Mouse (Mus musculus) regulatory T cell (primary cell): Measurements from ENCODE around the gene Hist1h3a.

Source experiments
- in situ Hi-C: fragments of 300-600 bp; cut with MboI, MseI; formaldehyde crosslinking; loops from one replicate; pipeline ENCODE4 v1.15.1; 2025; ENCODE audit warnings: high pct_unique_total_duplicates

The Hist1h3a gene

DNA sequence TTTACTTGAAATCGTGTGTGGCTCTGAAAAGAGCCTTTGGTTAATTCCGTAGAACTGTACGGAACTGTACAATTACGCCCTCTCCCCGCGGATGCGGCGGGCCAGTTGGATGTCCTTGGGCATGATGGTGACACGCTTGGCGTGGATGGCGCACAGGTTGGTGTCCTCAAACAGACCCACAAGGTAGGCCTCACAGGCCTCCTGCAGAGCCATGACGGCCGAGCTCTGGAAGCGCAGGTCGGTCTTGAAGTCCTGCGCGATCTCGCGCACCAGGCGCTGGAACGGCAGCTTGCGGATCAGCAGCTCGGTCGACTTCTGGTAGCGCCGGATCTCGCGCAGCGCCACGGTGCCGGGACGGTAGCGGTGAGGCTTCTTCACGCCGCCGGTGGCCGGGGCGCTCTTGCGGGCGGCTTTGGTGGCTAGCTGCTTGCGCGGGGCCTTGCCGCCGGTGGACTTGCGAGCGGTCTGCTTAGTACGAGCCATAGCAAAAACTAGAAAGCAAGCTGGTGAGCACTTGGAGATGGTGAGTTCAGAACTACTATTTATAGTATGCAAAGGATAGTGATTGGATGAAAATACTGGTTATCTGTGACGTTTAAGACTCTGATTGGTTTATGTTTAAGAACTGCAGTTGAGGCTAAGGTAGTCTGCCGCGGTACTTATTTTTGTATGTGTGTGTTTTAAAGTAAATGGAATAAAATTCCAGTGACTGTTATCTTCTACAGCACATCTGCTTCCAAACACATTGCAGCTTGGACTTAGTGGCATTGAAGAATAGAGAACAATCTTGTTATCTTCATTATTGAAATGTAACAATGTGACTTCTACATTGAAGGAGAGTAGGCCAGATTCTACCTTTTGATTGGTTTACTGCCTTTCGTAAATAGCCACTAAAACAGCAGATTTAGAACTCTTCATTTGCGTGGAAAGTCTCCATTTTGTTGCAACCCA, at the start of gene Hist1h3a:
Hist1h3a (minus strand) TSS at position 516 of the 951 bp plus-strand sequence.
- in situ Hi-C loops, result loop anchor here (25.0 kb wide), 2 partner anchors 850 to 1025 kb away; no protein-coding TSS in a partner anchor

DNA sequence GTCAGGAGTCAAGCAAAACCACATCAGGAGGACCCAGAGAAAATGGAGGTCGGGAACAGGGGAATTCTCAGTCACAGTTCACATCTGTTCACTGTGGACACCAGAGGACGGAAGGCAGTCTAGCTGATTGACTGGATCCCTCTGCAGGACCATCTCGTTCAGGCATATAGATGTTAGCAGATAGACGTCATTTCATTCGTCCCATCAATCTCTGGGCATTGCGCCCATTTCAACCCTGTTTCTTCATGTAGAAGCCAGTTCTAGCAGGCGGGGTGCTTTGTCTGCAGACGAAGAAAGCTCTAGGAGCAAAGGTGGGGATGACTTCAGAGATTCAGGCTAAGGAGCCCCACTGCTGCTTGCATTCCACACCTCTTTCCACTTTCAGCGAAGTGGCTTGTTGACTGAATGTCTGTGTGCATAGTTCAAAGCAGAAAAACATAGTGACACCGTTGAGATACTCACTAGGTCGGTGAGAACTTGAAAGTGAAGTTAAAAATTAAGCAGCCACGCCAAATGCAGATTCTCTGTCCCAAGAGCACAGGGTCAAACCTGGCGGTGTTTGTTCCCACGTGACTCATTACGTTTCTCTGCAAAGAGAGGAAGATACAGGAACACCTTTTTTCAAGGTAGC, 44.4 kb upstream of the Hist1h3a start, which contains the start of gene Slc17a2:
Slc17a2 (plus strand) TSS at position 572 of the 631 bp plus-strand sequence.
- in situ Hi-C loops, result no loop called here

DNA sequence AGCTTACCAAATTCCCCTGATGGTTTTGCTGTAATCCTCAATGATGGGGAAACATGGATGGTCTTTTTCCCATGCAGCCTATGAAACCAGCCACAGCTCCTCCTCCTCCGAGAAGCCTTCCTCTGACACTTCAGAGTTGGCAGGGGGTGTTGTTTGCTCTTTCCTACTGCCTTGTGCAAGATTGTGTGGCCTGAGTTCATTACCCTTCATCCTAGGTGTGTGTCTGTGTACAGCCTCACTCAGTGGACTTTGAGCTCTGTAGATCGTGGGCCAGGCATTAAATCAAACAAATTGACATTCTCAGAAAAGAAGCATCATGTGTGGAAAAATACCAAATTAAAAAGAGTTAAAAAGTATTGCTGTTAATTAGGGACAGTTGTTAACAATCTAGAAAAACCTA, 42.3 kb upstream of the Hist1h3a start:
- in situ Hi-C loops, result no loop called here

DNA sequence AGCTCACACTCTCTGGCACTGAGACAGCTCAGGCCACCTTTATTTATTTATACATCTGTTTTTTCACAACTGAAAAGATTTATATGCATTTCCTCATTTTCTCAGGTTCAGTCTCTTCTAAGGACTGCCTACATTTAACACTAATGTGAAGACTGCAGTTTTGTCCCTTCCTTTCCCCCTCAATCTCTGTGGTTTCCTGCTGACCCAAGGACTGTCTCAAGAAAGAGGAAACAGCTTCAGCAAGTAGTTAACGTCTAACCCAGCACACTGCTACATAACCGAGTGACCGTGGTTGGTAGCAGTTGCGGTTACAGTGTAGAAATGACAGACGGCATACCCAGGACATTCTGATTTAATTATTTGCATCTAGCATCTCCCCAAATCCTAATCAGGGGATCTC, 37.2 kb upstream of the Hist1h3a start:
- in situ Hi-C loops, result no loop called here

DNA sequence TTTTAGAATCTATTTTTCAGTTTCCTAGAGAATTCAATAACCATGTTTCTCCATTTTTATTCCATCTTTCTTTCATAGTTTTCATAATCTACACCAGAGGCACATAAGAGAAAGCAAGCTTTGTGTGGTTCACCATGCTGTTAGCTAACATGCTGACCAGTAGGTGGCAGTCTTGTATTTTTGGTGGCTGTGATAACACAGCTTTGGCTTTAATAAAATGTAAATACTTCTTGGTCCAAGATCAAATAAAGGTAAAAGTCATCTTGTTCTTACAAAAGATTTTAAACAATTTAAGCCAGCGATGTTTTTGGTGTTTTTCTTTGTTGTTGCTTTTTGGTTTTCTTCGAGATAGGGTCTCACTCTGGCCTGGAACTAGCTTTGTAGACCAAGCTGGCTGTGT, 30.3 kb upstream of the Hist1h3a start:
- in situ Hi-C loops, result no loop called here

DNA sequence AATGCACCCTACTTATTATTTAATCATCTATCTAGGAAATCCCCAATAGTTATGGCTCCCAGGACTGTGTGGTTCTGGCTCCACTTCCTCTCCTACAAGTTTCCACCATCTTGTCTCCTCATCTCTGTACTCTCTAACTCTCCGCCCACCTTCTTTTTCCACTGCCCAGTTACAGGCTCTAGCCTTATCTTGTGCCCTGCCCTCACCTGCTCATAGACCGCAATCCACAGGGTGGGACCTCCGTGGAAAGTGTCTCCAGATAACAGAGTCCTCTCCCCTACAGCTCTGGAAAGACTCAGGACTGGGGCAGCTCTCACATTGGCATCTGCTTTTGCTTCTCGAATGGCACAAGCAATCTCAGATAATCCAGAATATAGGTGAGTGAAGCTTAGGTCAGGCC, 16.8 kb upstream of the Hist1h3a start:
- in situ Hi-C loops, result no loop called here

DNA sequence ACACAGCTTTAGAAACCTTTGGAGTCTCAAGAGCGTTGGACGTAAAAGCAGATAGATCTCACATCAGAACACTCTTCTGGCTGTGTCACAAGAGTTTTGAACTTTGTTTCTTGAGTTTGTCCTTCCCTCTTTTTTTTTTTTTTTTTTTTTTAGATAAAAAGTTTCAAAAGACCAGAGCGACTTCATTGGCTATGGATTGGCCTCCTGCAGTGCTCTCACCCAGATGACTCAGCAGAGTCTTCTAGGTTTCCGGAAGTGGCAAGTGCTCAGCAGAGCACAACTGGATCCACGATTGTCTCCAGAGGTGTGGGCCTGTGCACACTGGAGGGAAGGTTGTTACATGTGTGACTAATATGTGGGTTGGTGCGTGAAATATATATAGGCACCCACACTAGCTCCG, 16.2 kb upstream of the Hist1h3a start:
- in situ Hi-C loops, result no loop called here

DNA sequence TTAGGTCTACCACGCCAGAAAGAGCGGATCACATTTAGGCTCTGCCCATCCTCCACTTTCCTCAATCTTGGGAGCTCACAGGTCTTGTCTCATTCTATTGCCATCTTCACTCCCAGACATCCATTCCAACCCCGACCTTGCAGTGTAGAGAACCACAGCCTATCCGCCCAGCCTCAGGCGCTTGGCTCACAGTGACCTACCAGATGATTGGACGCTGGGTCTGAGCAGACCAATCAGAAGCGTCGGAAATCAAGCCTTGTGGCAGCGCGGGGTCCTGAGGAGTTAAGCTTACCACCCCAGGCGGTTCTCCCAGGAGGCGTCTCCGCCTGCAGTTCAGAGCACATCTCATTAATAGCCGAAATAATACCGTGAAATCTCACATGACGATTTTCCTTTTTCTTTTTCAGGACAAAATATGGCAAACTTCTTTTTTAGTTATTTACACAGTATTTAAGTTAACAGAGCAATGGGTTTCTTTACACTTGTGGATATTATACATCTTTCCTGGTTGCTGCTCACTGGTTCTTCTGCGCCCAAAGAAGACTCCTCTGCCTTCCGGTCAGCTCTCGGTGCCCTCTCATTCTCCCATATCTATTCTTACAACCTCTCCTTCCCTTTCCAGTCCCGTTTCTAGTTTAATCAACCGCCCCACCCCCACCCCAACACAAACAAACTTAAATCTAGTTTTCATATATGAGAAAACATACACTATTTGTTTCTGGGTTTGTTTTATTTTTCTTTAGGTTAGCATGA, 10.6 kb upstream of the Hist1h3a start:
- in situ Hi-C loops, result loop anchor here (25.0 kb wide), 2 partner anchors 840 to 1015 kb away; no protein-coding TSS in a partner anchor

DNA sequence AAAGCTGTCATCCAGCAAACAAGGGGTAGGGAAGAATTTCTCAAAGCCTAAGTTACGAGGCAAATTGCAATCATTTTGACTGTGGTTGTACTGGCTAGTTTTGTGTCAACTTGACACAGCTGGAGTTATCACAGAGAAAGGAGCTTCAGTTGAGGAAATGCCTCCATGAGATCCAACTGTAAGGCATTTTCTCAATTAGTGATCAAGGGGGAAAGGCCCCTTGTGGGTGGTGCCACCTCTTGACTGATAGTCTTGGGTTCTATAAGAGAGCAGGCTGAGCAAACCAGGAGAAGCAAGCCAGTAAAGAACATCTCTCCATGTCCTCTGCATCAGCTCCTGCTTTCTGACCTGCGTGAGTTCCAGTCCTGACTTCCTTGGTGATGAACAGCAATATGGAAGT, 7.4 kb upstream of the Hist1h3a start, which contains the start of gene Trim38:
Trim38 (plus strand) TSS at position 301 of the 400 bp plus-strand sequence.
- in situ Hi-C loops, result loop anchor here (25.0 kb wide), 2 partner anchors 843 to 1018 kb away; no protein-coding TSS in a partner anchor

DNA sequence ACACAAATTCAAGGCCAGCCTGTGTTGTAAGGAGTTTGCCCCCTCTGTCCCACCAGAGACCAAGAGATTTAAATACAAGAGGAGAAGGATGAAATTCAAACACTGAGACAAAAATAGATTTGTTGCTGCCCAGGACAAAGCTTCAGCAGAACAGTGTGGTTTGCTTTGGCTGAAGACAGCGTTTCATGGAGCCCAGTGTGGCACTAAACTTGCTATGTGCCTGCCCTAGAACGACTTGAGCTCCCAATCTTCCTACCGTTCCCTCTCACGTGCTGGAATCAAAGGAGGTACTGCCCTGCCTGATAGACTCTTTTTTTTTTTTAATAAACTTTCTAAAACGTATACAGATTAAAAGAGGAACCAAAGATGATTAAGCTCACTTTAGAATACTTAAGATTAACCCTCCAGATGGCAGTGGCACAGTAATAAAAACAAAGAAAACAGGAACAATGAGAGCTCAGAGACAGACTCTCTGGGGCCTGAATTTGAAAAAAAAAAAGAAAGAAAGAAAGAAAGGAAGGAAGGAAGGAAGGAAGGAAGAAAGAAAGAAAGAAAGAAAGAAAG, 6.7 kb upstream of the Hist1h3a start:
- in situ Hi-C loops, result loop anchor here (25.0 kb wide), 2 partner anchors 843 to 1018 kb away; no protein-coding TSS in a partner anchor

DNA sequence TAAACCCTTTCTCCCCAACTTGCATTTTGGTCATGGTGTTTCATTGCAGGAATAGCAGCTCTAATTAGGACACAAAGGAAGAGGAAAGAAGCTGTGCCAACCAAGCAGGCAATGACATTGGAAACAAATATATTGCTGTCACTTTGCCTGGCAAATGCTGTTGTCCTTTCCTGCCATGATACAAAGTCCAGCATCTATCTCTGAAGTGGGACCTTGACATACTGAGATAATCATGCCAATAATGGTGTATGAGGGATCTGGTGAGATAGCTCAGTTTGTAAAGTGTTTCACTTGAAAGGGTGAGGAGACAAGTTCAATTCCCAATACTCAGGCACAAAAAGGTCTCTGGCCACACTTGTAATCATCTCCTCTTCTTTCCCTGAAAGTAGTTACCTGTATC, 4.6 kb upstream of the Hist1h3a start:
- in situ Hi-C loops, result loop anchor here (25.0 kb wide), 2 partner anchors 846 to 1021 kb away; no protein-coding TSS in a partner anchor

DNA sequence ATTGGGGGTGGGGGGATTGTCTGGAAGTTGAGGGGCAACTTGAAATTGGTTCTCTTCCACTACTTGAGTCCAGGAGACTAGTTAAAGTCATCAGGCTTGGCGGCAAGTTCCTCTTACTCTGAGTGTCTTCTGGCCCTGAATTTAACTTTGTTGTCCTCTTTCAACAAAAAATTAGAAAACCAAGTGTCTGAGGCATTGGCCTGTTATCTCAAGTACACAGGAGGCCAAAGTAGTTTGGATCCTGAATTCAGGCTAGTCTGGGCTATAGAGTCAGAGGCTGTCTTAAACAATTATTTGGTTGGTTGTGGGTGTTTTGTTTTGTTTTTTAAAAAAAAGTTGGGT, 3.0 kb upstream of the Hist1h3a start:
- in situ Hi-C loops, result loop anchor here (25.0 kb wide), 2 partner anchors 847 to 1022 kb away; no protein-coding TSS in a partner anchor

DNA sequence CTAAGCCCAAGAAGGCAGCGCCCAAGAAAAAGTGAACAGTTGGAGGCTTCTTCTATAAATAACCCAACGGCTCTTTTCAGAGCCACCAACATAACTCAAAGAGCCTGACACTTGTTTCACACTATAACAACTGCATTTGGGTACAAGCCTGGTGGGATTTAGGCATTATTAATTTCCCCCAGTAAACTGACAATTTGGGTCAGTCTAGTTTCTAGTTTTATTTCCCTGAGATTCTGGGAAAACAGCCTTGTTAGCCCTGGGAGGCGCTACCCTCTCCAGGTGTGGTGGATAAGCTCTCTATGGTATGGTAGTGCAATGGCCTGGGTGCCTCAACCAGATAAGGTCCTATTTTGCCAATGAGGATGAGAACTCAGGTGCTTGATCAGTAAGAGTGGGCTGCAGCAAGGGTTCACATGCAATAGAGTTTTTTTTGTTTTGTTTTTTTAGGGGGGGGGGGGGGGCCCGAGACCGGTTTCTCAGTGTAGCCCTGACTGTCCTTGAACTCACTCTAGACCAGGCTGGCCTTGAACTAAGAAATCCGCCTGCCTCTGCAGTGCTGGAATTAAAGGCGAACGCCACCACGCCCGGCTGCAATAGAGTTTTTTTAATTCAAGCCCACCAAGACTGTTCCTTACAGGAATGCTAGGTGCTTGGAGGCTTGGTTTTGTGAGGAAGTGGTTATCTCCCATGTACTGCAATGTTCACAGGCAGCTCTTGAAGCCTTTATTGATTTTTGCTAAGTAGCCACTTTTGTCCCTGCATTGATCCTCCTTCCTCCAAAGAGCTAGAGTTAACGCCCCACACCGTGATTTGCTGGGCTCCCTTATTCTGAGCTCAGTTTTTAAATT, 2.4 kb upstream of the Hist1h3a start:
- in situ Hi-C loops, result loop anchor here (25.0 kb wide), 2 partner anchors 848 to 1023 kb away; no protein-coding TSS in a partner anchor

DNA sequence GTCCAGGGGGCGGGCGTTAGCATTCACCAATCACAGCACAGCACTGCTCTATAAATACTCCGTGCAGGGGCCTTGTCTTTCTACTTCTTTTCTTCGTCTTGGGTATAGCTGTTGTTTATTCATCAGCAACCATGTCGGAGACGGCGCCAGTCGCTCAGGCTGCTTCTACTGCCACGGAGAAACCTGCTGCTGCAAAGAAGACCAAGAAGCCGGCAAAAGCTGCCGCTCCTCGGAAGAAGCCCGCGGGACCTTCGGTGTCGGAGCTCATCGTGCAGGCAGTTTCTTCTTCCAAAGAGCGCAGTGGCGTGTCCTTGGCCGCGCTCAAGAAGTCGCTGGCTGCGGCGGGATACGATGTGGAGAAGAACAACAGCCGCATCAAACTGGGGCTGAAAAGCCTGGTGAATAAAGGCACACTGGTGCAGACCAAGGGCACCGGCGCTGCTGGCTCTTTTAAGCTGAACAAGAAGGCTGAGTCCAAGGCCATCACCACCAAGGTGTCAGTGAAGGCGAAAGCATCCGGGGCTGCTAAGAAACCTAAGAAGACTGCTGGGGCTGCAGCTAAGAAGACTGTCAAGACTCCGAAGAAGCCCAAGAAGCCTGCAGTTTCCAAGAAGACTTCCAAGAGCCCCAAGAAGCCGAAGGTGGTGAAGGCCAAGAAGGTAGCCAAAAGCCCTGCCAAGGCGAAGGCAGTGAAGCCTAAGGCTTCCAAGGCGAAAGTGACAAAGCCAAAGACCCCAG, 1.6 kb upstream of the Hist1h3a start, which contains the start of gene Hist1h1a:
Hist1h1a (plus strand) TSS at position 81 of the 738 bp plus-strand sequence.
- in situ Hi-C loops, result loop anchor here (25.0 kb wide), 2 partner anchors 849 to 1024 kb away; no protein-coding TSS in a partner anchor

DNA sequence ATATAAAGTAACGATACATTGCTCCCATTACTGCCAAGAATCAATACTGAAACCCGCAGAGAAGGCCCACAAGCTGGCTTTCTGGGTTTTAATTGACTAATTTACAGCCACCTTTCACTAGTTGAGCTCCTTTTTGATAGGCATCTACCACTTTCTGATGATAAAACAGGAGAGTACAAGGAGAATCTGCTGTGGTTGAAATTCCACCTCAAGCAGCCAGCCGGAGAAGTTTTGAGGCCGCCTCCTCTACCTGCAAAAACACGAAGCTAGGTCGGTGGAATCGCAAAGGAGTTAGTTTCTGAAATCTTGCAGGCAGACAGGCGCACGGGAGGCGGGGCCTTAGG, 1.0 kb upstream of the Hist1h3a start:
- in situ Hi-C loops, result loop anchor here (25.0 kb wide), 2 partner anchors 849 to 1024 kb away; no protein-coding TSS in a partner anchor

DNA sequence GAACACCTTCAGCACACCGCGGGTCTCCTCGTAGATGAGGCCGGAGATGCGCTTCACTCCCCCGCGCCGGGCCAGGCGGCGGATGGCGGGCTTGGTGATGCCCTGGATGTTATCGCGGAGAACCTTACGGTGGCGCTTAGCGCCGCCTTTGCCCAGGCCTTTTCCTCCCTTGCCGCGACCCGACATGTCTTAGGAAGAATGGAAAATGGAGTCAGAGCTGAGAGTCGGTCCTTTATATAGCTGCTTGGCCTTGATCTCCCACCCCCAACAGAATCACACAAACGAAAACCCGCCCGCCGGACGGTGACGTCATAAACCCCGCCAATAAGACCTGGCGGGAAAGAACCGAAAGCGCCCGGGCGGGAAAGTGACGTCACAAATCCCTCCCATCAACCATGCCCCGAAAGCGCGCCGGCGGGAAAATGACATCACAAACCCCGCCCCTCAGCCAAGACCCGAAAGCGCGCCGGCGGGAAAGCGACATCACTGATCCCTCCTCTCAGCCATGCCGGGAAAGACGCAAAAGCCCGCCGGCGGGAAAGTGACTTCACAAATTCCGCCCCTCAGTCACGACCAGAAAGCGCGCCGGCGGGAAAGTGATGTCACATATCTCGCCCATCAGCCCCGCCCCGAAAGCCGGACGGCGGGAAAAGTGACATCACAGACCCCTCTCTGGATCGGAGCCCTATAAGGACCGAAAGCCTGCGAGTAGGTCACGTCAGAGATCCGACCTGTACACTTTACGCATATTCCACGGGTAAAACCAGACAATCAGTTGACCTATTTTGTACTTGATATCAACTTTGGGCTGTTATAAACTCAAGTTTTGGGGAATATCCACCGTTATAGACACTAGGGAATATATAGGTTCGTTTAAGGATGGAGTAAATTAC, 968 bp downstream of the Hist1h3a start, which contains the start of gene Hist1h4a:
Hist1h4a (minus strand) TSS at position 259 of the 893 bp plus-strand sequence.
- in situ Hi-C loops, result loop anchor here (25.0 kb wide), 2 partner anchors 851 to 1026 kb away; no protein-coding TSS in a partner anchor

DNA sequence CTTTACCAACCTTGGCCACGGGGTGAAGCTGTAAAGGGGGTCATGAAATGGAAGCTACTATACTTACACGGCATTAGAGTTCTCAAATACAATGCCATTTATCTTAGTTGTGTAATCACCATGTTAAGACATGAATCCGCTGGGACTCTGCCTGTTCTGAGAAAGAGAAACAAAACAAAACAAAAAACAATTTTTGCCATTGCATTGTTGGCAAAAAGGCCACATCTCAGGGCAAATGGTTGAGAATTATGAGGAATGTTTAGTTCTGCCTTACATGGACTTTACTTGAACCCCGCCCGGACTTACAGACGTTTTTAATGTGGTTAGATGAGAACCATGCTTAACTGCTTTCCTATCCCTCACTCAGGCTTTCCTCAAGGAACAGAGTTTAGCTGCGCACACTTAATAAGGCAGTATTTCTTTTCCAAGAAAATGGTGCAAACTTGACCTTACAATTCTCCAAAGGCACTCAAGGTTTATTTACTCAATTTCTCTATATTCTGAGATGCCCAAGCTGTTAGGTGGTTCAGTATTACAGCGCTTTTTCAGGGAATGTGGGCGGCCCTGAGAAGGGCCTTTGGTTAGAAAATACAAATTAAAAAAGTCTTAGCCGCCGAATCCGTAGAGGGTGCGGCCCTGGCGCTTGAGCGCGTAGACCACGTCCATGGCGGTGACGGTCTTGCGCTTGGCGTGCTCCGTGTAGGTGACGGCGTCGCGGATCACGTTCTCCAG, 1.8 kb downstream of the Hist1h3a start:
- in situ Hi-C loops, result loop anchor here (25.0 kb wide), 2 partner anchors 852 to 1027 kb away; no protein-coding TSS in a partner anchor
